Mouse (Mus musculus) adrenal gland, adult 18-20 months (tissue): ENCODE measurements at regions not wholly inside any gene's neighbourhood (a gene's known extent, or its start where the extent isn't known, plus 50 kb on each side); places are given as distances from the start of the nearest gene placed in this dataset.

Experiments used
- DNase-seq, 2 experiments: peaks; one replicate each; pipeline ENCODE4 v3.0.0; 2021 to 2022; ENCODE audit warnings: low spot score in 2 of 2

DNA sequence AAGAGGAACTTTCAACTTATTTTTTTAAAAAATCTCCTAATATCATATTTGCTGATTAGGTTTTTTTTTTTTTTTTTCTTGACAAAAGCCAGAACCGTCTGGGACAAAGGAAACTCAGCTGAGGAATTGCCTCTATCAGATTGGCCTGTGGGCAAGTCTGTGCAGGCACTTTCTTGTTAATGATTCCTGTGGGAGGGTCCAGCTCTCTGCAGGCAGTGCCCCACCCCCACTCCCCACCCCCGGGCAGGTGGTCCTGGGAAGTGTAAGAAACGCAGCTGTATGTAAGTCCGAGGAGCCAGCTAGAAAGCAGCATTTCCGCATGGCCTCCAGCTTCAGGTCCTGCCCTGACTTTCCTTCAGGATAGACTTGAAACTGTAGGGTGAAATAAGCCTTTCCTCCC, 377.7 kb downstream of the Sox2 start:
- no peak for DNase-seq

DNA sequence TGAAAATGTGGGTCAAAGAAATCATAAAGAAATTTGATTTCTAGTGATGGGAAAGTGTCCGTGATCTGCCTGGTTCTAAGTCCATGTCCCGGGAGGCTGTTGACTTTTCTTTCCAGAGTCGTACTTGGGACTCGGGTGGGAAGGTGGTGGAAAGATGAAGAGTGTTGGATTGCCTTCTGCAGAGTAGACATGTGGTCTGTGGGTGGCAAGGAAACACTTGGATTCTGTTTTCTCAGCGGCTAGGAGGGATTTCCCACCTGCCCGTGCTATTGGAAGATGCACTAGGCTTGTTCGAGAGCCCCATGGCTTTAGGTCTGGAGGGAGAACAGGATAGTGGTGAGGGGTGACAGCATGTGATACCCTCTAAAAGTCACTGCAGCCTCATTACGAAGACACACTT, 379.7 kb downstream of the Sox2 start:
- no peak for DNase-seq

DNA sequence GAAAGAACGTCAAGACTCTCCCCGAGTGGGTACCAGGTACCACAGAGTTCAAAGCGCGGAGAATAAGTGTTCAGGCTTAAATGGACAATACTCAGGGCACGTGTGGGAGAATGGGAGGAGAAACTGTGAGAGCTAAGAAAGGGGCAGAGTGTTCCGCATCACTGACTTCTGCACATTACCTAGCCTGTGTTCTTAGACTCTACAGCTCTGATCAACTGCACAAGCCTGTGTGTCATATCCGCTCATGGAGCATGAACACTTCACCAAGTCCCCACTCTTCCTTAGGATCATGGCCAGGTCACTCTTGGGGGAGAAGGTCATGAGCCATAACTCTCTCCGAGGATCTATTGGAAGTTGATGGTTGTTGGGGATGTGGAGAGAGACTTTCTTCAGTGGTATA, 383.4 kb downstream of the Sox2 start:
- DNase-seq, result no peak

DNA sequence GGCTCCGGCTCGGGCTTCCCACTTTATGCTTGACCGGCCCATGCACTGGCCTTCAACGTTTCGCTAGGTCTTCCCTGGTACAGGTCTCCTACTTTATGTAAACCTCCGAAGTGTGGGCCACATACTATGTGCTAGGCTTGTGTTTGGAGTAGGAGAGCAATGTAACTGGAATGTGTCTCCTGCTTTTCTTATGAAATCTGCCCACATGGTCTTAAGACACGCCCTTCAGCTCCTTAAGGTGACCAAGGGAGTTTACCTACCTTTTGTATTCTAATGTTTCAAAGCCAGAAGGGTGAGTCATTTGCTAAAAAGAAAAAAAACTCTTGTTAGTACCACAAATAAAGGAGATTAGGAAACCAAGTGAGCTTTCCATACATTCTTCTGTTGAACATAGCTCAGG, 385.0 kb downstream of the Sox2 start:
- DNase-seq, result no peak

DNA sequence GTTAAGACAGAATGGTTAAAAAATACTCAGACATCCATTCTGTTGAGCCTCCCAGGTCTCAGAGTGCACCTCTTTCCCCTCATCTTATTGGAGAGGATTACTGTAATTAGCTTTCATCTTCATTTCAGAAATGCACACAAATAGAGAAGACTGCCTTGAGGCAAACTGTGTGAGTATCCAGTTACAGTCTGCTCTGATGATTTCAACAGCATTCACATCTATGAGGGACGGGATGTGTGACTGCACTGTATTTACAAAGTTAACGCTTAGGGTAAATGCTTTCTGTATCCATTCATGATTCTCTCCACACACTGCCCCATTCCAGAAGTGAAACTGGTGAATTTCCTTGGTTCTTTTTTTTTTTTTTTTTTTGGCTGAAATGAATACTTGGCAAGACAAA, 393.5 kb downstream of the Sox2 start:
- DNase-seq, result no peak

DNA sequence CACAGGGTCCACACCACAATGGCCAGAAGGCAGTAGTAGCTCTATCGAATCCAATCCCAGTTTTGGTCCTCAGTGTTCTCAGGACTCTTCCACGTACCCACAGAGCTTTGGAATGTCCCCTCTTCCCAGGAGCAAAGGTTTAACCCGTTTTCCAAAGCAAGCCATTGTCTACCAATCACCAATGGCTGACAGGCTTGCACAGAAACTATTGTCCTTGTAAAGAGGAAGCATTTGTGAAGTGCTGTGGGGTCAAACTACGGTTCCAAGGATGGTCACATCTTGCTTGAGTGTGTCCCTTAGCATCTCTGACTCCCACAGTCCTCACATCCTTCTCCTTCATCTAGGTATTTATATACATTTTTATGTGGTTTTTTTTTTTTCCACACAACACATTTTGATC, 409.2 kb downstream of the Sox2 start:
- no peak for DNase-seq

DNA sequence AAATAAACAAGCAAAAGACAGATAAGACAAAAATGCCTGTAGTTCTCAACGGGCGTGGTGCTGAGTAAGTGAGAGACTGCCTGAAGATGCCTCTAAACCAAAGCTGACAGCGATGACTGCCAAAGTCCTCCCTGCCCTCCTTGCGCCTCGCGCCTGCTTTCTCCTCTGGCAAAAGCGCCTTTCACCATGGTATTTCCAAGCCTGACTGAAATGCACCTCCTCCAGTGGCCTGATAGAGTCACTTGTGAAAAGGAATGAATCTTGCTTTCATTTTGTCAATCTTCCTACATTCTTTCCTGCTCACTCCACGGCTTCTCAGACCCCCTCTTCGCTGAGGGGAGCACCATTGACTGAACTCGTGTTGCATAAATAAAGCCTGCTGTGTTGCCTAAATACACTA, 409.8 kb downstream of the Sox2 start:
- no peak for DNase-seq

DNA sequence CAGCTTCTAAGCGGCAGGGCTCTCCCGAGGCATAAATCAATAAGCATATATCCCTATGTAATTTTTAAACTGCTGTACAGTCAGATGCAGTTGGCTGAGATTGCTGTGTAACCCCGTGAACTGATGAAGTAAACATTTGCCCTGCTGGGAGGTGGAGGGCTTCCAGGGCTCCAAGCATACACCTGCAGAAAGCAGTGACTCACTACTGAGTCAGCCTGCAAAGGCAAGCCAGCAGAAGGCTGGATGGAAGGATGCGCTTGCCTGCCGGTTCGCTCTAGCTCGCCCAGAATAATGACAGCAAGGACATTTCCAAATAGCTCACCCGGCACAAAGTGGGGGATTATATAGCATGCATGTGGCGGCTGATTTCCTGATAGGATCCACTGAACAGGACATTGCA, 416.6 kb downstream of the Sox2 start:
- DNase-seq, result no peak

DNA sequence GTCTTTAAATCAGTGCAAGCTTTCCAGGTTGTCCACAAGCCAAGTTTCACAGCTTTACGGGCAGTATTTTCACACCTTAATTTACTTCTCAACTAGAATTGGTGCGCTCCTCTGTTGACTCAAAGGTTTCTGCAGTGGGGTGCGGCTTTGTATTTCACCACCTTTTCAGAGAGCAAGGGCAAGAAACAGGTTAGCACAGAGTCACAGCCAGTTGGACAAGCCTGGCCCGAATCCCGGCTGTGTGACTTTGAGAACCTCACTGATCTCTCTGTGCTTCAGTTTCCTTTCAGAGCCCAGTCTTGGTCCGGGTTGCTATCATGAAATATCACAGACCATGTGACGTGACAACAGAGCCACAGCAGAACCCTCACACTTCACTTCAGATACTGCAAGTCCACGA, 418.4 kb downstream of the Sox2 start:
- DNase-seq, result no peak

DNA sequence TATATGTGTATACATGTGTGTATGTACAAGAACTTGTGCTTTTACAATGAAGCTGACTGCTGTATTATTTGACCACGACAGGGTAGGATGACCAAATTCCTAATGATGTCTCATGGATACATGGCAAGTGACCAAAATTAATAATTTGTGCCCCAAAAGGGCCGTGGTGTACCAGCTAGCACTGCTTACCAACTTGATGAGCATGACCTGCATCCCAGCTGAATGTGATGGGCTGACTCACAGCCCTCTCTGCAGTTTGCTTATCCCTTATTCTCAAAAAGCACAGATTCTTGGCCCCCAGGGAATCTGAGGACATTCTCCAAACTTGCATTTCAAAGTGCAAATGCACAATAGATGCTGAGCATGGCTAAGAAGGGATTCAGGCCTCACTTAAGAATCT, 420.8 kb downstream of the Sox2 start:
- no peak for DNase-seq

DNA sequence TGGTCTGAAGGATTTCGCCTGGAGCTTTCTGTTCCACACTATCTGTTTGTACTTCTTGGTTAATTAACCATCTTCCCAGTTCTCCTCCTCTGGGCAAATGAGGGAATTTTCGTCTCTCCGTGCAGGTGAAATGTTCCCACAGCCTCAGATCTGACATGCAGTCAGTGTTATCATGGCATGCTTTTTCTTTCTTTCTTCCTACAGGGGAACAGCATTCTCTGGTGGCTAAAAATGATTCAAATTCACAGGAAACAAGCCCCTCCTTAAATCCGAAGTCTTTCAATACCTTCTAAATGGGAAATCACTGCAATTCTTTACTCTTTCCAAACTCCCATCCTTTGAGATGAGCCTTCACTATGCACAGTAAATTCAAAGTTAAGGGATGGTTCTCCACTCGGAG, 429.7 kb downstream of the Sox2 start:
- DNase-seq, result no peak

DNA sequence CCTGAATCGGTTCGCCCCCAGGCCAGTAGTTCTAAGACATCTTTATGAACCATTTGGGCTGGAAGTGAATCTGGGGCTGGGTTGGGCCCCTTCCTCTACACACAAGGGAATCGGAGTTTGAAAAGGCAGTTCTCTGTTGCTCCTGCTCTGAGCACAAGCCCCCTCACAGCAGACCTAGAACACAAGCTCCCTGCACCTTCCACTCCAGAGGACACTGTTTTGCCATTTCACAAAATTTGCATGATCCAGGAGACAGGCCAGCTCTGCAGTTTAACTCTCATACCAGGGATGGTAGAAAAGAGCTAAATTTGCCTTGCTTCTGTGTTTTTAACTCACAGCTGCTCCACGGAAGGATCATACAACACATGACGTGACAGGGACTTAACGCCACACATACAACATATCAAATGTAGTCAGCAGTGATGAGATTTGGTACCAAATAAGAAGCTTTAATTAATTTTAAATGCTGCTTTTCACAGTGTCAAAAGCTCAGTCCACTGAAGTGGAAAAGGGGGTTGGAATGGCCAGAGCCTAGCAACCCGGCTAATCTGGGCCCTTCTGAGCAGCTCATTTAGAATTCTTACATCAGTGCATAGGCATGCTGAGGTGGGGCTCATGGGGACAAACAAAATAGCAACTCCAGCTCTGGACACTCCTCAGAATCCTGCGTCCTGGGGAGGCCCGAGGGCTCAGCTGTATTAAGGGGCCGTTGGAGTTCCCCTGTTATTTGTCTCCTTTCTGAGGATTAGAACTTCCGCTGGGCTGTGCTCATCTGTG, 434.1 kb downstream of the Sox2 start:
- DNase-seq, result no peak

DNA sequence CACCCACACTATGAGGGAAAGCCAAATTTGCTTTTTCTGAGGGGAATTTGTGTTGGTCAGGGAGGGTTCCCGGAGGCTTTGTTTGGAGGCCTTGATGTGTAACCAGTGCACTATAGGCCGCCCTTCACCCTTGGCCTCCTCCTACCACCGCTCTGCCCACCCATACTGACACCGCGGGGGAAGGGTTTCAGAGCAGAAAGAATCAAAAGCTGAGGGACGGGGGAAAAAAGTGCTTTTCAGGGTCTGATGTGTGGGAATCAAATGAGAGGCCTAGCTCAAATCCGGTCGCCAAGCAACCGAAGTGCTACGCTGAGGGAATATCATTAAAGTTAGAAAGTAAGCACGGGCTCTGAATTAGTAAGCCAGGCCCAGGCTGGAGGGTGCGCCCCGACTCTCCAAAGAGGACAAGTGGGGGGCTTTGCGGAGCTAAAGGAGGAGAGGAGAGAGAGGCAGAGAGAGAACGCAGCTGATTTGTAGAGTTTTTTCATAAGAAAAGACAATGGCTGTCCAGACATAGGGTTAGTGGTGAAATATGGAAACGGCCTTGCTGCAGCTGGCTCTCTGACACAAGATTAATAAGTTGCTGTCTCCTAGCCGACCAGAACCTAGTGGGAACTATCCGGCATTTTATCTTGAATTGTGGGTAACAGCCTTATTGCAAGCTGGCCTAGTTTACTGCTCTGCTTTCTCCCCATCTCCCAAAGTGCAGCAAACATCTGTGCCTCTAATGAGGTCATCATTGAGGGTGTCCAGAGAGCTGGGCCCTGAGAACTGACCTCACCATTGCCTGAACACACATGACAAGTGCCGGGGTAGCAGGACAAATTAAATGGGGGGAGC, 438.3 kb downstream of the Sox2 start:
- DNase-seq, result no peak

DNA sequence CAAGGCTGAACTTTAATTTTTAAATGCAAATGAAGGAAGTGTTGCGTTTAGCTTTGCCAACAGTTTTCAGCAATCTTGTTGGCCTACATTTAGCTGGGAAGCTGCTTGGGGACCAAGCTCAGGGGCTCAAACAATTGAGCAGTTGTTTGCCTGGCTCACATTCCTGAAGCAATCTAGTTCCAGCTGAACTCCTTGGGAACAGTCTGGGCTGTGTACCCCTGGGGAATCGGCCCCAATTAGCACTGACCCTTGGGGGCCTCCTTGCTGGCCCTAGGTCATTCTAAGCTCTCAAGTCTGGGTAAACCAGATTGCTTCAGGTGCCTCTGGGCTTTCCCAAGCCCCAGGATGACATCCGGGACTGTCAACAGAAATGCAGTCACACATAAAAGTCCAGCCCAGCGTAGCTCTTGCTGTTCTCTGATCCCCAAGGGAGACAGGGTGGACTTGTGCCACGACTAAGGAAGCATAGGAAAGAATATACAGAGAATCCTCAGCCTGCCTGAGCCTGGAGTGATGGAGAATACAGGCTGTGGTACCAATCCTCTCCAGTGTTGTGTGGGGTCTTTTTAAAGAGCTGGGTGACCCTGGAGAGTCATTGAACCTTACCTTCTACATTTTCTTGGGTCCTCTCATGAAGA, 440.4 kb downstream of the Sox2 start:
- no peak for DNase-seq

DNA sequence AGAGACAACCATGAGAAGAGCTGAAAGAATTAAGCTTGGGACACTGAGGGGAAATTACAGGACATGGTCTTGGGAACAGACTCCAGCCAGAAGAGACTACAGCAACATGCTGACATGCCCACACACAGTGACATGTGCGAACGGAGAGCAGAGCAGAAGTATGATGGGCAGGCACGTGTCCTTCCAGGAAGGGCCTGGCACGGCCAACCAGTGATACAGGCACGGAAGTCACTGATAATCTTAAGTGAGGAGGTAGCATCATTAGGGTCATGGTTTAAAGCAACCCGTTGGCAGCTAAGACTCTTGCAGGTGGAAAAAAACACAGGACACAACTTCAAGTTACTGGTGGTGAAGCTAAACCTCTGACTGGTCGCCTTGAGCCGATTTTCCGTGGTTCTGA, 442.8 kb downstream of the Sox2 start:
- DNase-seq, result no peak

DNA sequence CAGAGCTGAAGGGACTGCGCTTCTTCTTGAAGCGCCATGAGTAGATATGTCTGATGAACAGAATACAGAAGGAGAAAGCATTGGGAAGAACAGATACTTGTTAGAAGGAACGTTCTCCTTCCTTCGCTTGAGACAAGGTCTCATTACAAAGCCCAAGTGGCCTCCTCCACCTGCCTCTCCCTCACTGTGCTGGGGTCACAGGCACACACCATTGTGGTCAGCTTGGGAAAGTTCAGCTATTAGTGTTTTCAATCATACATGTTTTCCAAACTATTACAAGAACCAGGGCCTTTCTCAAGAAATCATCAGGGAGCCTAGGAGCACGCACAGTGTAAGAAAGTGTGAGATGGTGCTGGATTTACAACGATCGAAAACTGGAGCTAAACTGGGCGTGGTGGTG, 445.0 kb downstream of the Sox2 start:
- DNase-seq, result no peak

DNA sequence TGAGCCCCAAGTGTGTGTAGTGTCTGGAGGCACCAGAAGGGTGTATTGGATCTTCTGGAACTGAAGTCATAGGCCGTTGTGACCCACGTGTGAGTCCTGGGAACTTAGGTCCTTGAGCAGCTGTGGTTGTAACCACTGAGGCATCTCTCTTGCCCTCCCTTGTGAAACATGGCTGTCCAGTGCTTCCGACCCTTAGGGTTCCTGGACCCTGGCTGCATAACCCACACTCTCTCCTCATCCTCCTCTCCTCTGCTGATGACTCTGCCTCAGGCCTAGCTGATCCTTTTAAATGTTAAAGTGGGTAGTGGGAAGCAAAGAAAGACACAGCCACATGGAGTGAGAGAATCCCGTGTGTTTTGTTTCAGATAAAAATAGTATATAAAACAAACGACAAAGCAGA, 446.2 kb downstream of the Sox2 start:
- no peak for DNase-seq

DNA sequence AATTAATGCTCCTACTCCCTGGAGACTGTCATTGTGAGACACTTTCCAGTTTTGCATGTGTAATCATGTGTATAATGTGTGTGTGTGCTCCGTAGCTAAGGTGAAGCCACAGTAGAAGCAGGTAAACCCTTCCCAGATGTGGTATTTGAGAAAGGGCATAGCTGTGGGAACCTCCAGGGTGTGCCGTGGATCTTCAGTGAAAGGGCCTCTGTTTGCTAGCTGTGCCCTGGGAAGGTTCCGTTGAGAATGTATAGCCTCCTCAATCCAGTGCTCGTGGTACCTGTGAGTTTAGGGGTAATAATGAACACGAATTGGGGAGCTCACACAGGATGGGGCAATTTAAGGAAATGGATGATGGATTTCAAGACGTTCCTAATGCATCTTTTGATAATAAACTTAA, 447.6 kb downstream of the Sox2 start:
- DNase-seq, result no peak

DNA sequence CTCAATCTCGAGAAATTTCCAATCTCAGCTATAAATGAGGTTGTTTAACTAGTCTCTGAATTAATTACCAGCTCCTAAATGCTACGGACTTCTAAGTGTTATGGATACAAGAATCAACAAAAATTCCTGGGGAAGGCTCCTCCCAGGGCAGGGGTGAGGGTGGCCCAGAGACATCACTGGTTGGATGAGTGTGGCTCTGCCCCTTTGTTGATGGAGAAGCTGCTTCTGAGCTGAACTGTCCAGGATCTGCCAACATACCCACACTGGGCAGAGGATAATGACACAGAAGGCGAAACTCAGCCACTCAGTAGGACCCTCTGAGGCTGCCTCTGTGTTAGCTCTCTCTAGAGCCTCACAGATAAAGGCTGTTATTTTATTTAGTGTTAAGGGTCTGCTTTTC, 449.0 kb downstream of the Sox2 start:
- no peak for DNase-seq

DNA sequence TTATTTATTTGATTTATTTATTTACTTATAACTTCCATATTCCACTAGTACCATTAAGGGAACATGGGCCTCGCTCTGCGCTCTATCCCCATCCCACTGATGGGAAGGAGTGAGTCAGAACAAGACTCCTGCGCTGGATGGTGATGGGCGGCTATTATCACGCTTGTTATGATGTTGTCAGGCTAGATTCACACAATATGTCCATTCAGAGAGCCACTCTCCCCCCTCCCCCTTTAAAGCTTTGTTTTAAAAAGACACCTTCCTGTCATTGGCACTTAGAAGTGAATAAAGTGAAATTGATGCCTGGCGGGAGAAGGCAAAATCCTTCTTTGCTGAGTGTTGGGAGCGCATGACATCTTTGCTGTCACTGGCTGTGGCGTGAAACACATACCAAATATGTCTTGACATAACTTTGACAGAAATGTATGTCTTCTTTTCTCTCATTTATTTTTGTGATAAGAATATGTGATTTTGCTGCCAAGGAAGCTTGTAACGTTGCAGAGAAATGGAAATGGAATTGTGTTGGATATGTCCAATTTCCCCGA, 449.7 kb downstream of the Sox2 start:
- DNase-seq, result no peak

DNA sequence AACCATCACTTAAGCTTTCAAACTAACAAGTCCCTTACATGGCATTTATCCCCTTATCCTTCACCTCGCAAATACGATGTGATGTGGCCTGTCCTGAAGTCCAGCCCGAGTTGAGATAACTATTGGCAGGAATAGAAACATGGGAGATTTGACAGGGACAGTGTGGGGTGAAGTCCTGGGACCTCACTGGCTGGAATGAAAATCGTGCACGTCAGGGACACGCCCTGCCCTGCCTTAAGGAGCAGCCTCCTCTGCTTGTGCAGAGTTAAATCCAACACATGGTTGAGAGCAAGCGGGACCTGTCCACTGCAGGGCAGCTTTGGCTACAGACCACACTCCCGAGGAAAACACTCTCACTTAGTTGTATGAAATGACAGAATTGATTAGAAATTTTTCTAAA, 451.1 kb downstream of the Sox2 start:
- no peak for DNase-seq

DNA sequence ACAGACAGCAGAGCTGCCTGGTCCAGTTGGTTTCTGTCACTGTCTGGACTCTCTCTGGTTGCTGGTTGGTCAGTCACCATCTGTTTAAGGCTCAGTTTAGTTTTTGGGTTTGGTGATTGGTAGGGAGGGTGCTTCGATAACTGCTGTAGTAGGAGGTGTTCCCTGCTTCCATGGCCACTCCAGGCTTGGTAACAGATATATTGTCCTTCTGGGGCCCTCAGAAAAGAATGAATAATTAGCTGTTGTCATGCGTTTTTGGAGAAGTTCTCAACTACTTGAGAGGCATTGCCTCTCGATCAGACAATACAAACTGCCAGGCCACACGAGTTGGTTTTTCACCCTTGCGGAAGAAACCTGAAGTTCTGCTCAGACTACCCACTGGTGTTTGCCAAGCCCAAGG, 451.7 kb downstream of the Sox2 start:
- no peak for DNase-seq
